Mouse (Mus musculus) retina, embryonic 14.5 days (tissue): ENCODE measurements around the gene Crls1.

Source experiments
- DNase-seq: peaks from one replicate; pipeline ENCODE4 v3.0.0-alpha.2; 2015; ENCODE audit warnings: low spot score

The Crls1 gene

DNA sequence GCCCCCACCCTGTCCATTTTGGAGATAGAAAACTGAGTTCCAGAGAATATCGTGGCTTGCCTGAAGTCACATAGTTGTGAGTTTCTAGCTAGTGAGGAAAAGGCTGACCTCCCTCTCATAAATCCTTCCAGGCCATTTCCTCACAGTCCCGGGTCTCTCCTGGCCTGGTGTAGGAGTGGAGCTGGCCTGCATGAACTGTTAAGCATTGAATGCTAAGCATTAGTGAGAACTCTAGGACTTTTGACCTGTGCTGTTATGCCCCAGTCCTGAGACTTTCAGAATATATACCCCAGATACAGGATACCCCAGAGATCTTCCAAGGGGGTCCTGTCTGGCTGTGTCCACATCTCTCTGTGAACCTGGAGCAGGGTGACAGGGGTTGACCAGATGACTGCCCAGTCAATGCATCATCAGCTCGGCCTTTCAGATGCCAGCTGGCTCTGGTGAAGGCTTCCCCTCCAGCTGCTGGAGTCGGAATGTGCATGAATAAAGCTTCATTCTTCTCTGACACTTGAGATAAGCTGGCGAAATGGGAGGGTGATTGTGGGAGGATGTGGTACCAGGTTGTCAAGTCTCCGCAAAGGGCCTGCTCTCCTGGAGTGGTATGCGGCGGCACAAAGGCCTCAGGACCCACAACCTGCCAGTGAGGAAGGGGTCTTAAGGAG, 38.0 kb downstream of the Crls1 start:
- no peak for DNase-seq

GRCm38 (mm10) chr2:132885312-132885711, 38.8 kb downstream of the Crls1 start:
- no peak for DNase-seq

GRCm38 (mm10) chr2:132893826-132894225, 47.4 kb downstream of the Crls1 start:
- DNase-seq: no peak

GRCm38 (mm10) chr2:132898211-132898610, 51.7 kb downstream of the Crls1 start:
- DNase-seq: no peak

DNA sequence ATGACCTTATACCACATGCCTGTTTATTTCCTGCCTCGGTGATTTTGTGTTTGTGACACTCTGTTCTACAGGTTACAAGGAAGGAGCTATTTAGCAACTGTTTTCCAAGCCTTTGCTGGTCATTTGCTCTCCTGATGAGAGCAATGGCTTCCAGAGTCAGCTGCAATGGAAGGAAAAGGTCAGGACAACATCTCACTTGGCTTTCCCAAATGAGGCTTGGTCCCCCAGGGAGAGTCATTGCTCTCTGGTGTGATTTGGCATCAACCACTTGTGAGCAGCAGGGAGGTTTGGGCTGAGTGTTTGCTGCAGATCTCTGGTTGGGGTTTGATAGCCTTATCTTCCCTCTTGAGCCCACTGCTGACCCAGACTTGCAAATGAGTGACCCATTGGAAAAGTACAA, 54.1 kb downstream of the Crls1 start:
- DNase-seq: no peak

GRCm38 (mm10) chr2:132901636-132902035, 55.2 kb downstream of the Crls1 start:
- no peak for DNase-seq

- DNase-seq: no peak
Measured at GRCm38 (mm10) chr2:132902056-132902455, 55.6 kb downstream of the Crls1 start.

GRCm38 (mm10) chr2:132903498-132903897, 57.0 kb downstream of the Crls1 start:
- DNase-seq: peak; percentile 91

DNA sequence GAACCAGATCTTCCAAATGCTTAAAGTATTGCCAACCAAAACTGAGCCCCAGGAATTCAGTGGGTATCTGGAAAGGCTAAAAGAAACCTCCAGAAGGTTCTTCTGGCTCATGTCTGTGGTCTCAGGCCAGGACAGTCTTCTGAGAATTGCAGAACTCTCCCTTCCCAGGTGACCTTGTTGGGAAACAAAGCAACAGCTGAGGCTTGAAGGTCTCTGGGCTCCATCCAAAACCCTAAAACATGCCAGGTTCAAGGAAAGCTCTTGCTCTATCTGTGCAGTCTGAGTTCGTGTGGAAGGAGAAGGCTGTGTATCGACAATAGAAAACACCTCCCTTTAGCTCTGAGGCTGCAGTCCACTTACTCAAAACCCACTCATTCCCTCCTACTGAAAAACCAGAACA, 58.5 kb downstream of the Crls1 start:
- no peak for DNase-seq

- peak; percentile 81 for DNase-seq
Measured at GRCm38 (mm10) chr2:132906763-132907162, 60.3 kb downstream of the Crls1 start.

DNA sequence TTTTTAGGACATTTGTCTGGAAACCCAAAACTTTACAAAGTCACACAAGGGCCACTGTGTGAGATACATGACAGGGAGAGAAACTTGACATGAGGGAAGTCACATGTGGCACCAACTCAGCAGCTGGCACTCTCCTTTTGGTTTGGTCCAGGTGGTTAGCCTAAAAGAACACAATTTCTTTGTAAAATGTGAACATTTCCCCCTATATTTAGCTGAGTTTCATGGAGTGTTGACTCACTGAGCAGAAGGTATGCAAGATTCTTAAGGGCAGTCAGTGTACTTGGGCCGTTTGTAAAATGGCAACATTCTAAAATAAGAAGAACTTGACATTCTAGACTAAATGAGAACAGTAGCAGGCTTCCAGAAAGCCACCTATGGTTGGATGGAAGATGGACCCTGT, 68.3 kb downstream of the Crls1 start:
- no peak for DNase-seq
